ENCODE assay signal across 25 mouse cellular contexts in the genomic region with DNA sequence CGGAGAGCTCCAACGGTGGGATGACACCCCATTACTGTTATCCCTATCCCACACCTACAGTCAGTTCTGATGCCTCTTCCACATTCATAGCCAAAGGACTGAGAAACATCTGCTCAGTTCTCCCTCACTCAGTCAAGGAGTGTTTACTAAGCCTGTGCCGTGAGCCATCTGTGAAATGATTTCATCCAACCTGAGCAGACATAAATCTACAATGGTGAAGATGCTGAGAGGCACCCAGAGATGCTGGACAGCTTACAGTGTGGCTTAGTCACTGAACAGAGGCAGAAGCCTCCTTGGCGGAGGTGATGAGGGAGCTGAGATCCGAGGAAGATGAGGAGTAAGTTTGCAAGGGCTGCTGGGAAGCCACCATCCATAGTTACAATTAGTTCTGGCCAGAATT.
A peak's percentile ranks its signal among the peaks of the same experiment; 100 is the strongest.
DNase-seq lines count a peak whose midpoint lies in the region; ATAC-seq and TF ChIP-seq lines count a peak whose summit lies in the region.
"Had no signal": no experiment of that assay in that cellular context is flagged by ENCODE, and none has a peak within 500 bp of the region (broad histone marks: within the 10 kb centered on the region; RNA-seq: fewer than 3 reads in every experiment).

No protein-coding gene starts in this region.

- 92% methylated on average over 5 of the region's 5 CpGs for WGBS in midbrain, embryonic 13.5 days

- no peak for TF ChIP-seq CTCF in gastrocnemius, adult 2 months (IDR thresholded peaks at IDR 0.05)

- H3K27me3 ChIP-seq in midbrain, embryonic 13.5 days: no peaks in the 10 kb centered on the region
- H3K27me3 ChIP-seq: forebrain, embryonic 15.5 days had no signal

- 0 out of 2 replicates have a peak, but pooled peaks cover 2% of the 10 kb centered on the region for H3K4me1 ChIP-seq in midbrain, embryonic 13.5 days (replicated peaks)
- H3K4me1 ChIP-seq: forebrain, embryonic 15.5 days; heart, embryonic 10.5 days had no signal

- intact Hi-C loops in gastrocnemius, adult 2 months (cut with DNase I): no loop called here
- intact Hi-C loops in gastrocnemius, postnatal 14 days (cut with DNase I; ENCODE audit: low total_unique reads): no loop called here

- no peaks in the 10 kb centered on the region for H3K36me3 ChIP-seq in midbrain, embryonic 13.5 days
- H3K36me3 ChIP-seq: forebrain, embryonic 15.5 days; heart, embryonic 10.5 days; heart, embryonic 13.5 days had no signal

- no peak overlapping the region for H3K4me2 ChIP-seq in midbrain, embryonic 13.5 days (replicated peaks)
- H3K4me2 ChIP-seq: forebrain, embryonic 15.5 days; heart, embryonic 13.5 days; hindbrain, embryonic 14.5 days had no signal

- peak; percentile 2 for DNase-seq in embryo, embryonic 10 days (ENCODE audit: low spot score)
- no peak for DNase-seq in embryo, embryonic 10.5 days (ENCODE audit: low spot score)
- DNase-seq in gastrocnemius, adult 2 months: no peak
- DNase-seq in gastrocnemius, postnatal 14 days: no peak
- DNase-seq in right cerebral cortex, postnatal 25 days: peak; percentile 35
- DNase-seq in right cerebral cortex, postnatal 10 days (ENCODE audit: low spot score in 2 of 2): no peak
- DNase-seq in adrenal gland, postnatal 10 days: no peak
- DNase-seq: adrenal gland, adult 8-10 months; adrenal gland, postnatal 36 days; cerebellum, adult 11 months; cerebellum, adult 2 months; cerebellum, adult 9-11 months; cerebellum, postnatal 25 days; gastrocnemius, postnatal 36 days; heart, adult 2 months; heart, postnatal 14 days; heart, postnatal 4 days had no signal

- ATAC-seq in midbrain, embryonic 13.5 days: no peak
- ATAC-seq: activated CD4-positive, CD25-positive, alpha-beta regulatory T cell, adult 4 months; forebrain, embryonic 15.5 days; hindbrain, postnatal 0 days; inflammation-experienced regulatory T-cells, adult 6 months had no signal

- H3K27ac ChIP-seq in gastrocnemius, adult 2 months: peak overlapping the region; percentile 0; the same call in 1 of the 2 replicates
- H3K27ac ChIP-seq in midbrain, embryonic 13.5 days: no peak overlapping the region
- H3K27ac ChIP-seq: forebrain, embryonic 15.5 days; heart, adult 2 months; heart, embryonic 10.5 days; heart, embryonic 13.5 days; hindbrain, embryonic 14.5 days; hindbrain, postnatal 0 days had no signal

- H3K4me3 ChIP-seq in gastrocnemius, adult 2 months: no peak overlapping the region
- H3K4me3 ChIP-seq in midbrain, embryonic 13.5 days (replicated peaks): no peak overlapping the region
- H3K4me3 ChIP-seq: forebrain, embryonic 15.5 days; heart, adult 2 months; heart, embryonic 10.5 days; heart, embryonic 13.5 days had no signal

- H3K9me3 ChIP-seq in midbrain, embryonic 13.5 days: no peaks in the 10 kb centered on the region
- H3K9me3 ChIP-seq: forebrain, embryonic 15.5 days; heart, embryonic 10.5 days; heart, embryonic 13.5 days had no signal

- H3K9ac ChIP-seq in midbrain, embryonic 13.5 days (replicated peaks): no peak overlapping the region
- H3K9ac ChIP-seq: forebrain, embryonic 15.5 days; heart, embryonic 13.5 days; hindbrain, embryonic 14.5 days had no signal

Comparison
In these comparisons a context has a peak if more than half of its experiments do, and no peak if none do; other contexts are left out.
1. DNase-seq: peak in embryo, embryonic 10 days (single experiment) and right cerebral cortex, postnatal 25 days (single experiment); none in embryo, embryonic 10.5 days (single experiment), gastrocnemius, adult 2 months (single experiment), gastrocnemius, postnatal 14 days (single experiment), right cerebral cortex, postnatal 10 days (0 of 2) and adrenal gland, postnatal 10 days (single experiment).